Mouse (Mus musculus) retina, adult 2 months (tissue): Measurements from ENCODE around the gene Trrap.
"Not testable (repeated sequence)": the region's sequence is repeated elsewhere in the genome, so short reads cannot be mapped to it uniquely, and the experiment has no call there.

ENCODE experiments used
- DNase-seq: peaks from one replicate; pipeline ENCODE4 v3.0.0-alpha.2; 2012; ENCODE audit warnings: low read depth, low spot score

Trrap gene

DNA sequence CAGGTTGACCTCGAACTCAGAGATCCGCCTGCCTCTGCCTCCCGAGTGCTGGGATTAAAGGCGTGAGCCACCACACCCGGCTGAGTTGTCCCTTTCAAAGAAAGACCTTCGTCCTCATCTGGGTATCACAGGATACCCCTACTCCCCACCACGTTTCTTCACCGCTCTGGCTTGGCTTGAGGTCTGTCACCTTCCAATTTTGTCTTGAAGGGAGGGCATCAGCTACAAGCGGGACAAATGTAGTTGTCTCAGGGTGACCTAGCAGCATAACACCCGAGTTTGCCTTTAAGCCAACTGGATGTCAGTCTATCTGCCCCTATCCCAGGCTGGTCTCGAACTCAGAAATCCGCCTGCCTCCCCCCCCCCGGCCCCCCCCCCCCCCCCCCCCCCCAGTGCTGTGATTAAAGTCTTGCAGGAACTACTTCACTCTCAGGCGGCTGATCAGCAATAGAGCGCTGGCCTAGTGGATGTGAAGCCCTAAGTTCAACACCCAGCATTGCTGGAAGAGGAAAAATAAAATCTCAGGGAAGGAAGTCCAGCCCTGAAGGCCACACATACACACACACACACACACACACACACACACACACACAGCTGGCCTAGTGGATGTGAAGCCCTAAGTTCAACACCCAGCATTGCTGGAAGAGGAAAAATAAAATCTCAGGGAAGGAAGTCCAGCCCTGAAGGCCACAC lies at the start of gene Trrap:
TSS of gene Trrap (plus strand) at position 627 of the 693 bp plus-strand sequence.
- DNase-seq: not testable (repeated sequence)

GRCm38 (mm10) chr5:144719781-144720180 lies 47.8 kb upstream of the Trrap start:
- DNase-seq: no peak

DNA sequence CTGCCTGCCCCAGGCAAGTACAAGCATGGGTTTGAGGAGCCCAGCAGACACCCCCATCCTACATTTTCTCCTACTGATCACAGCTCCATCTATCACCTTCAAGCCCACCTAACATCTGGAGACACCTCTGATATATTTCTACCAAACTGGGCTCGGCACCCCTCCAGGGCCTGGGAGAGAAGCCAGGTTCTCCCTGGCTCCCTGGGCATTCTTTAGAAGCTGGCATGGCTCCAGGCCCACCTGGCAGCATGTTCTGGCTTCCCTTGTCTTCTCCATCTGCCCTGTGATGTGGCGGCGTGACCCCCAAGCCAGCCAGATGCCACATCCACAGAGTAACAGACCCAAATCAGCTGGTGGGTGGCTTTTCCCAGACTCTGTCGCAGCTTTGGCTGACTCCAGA lies 47.3 kb upstream of the Trrap start:
- no peak for DNase-seq

DNA sequence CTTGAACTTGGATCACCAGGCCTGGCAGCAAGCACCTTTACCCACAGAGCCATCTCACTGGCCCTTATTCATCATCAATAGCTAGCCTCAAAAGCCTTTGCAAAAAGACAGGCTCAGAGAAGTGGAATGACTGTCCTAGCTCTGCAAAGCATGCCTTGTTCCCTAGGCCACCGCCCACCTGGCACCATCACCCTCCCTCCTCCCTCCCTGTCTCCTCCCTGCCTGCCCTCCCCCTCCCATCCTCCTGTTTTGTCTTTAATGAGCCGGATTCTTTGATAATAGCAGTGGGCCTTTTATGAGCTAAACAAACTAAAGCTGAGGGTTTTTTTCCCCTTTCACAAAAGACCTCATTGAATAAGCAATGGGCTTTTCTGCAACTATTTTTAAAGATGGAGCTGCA lies 42.6 kb upstream of the Trrap start:
- no peak for DNase-seq

DNA sequence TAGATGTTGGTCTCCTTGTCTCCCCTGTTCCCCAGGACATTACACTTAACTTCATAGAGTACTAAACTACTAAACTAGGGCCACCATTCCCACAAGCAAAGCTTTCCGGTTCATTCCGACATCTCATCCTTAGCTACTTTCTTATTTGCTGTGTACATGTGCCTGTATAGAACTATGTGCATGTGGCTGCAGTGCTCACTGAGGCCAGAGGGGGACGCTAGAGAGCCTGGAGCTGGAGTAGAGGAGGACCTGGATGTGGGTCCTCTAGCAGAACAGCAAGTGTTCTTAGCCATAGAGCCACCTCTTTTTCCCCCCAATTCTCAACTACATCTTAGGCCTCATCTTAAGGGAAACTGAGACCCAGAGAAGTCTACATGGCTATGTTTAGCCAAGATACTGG lies 42.0 kb upstream of the Trrap start:
- no peak for DNase-seq

GRCm38 (mm10) chr5:144727119-144727518 lies 40.4 kb upstream of the Trrap start:
- peak; percentile 36 for DNase-seq

DNA sequence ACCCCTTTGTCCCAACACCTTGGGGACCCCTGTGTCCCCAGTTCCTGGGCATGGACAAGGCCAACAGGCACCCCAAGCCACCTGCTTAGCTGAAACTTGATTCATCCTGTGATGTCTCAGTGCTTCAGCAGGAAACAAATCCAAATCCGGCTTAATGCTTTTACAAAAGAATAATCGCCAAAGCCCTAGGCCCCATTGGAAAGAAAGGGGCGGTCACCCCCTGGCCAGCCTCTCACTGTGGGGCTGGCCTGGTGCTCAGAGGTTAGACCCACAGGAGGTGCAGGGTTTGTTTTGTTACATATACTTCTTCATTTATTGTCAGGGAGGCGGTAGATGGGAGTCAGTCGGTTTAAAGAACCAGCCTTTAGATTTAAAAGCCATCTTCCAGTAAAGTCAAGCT lies 39.3 kb upstream of the Trrap start:
- DNase-seq: peak; percentile 30

DNA sequence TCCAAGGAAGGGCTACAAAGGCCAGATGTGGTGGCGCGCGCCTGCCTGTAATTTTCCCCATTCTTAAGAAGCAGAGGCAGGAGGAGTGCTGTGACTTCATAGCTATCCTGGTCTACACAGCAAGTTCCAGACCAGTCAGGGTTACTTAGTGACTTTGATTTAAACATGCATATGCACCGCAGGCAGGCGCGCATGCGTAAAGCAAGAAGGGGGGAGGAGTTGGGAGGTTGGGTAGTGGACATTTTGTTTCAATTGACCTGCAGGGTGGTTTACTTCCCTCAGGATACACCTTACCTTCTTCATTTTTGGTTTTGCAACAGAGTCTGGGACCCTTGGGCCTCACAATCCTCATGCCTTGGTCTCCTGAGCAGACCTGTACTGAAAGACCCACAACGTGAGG lies 38.3 kb upstream of the Trrap start:
- no peak for DNase-seq

GRCm38 (mm10) chr5:144733953-144734352 lies 33.6 kb upstream of the Trrap start:
- peak; percentile 61 for DNase-seq

GRCm38 (mm10) chr5:144734949-144735348 lies 32.6 kb upstream of the Trrap start:
- DNase-seq: peak; percentile 36

DNA sequence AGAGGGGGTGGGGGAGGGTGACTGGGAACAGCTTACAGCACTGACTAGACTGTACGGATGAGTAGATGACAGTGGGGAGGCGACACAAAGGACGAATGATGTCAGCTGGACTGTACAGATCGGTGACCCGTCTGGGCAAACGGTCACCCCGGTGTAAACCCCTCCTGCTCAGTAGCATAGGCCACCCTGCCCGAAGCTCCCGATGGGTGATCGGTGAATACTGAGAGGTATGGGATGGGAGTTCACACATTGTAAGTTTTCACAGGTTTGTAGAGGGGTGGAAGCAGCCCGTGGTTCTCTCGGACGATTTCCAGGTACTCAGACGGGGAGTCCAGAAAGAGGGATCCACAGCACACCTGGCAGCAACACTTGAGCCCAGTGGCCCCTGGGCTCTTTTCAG lies 30.4 kb upstream of the Trrap start:
- DNase-seq: no peak

- no peak for DNase-seq
Measured at GRCm38 (mm10) chr5:144752432-144752831, 15.1 kb upstream of the Trrap start.

DNA sequence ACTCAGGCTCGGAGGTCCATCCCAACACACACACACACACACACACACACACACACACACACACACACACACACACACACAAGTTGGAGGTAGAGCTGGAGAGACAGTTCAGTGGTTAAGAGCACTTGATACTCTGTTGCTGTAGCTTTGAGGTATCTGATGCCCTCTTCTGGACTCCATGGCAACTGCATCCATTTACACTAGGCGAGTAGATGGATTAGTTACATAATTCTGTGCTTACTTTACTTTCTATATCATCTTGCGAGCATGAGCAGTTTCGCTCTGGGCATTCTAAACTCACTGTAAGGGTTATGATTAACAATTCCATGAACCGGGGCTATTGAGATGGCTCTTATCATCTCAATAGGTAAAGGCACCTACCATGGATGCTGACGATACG lies 14.5 kb upstream of the Trrap start:
- DNase-seq: peak; percentile 62

GRCm38 (mm10) chr5:144755191-144755590 lies 12.3 kb upstream of the Trrap start:
- no peak for DNase-seq

DNA sequence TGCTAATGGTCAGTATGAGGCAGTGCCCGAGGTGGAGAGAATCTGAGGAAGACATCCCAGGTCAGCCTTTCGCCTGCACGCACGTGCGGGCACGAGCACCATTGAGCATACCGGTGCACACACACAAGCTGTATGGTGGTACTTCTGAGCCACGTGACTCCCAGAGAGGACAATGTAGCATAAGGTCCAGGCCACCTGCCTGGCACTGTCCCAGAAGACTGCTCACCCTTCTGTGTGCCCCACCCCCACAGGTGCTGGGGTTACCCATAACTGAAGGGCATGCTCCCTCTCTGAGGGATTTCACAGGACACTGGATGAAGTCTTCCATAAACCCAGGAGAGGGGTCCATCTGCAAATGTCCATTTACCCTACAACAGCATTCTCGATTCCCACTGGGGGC lies 10.1 kb upstream of the Trrap start:
- no peak for DNase-seq

- no peak for DNase-seq
Measured at GRCm38 (mm10) chr5:144758422-144758821, 9.1 kb upstream of the Trrap start.

DNA sequence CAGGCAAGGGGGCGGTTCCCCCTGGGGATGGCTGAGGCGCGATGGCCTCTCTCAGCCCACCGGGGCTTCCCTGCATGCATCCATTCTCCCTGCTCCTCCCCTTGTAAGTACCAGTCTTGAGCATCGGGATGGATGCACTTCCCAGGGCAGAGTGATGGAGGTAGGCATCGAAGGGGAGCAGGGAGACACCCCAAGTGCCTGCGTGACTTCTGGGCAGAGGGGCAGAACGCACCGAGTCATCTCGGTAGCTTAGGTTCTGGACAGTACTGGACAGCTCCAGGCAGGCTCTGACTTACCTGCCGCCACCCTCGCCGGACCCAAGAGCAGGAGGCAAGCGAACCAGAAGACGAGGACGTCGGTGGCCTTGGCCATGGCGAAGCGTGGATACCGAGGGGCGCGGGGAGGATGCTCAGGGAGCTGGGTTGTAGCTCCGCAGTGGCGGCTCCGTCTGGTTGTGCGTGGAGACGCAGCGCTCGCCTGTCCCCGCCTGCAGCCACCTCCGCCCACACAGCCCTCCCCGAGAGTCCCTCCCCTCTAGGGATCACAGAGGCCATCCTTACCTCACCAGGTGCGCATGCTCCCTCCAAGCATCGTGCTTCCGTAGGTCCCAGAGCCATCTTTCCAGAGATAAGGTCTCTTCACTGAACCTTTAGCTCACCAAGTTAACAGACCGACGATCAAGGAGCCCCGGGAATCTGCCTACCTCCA lies 6.2 kb upstream of the Trrap start, which contains the start of gene Tmem130:
TSS of gene Tmem130 (minus strand) at position 658 of the 708 bp plus-strand sequence.
- DNase-seq: peak; percentile 61

GRCm38 (mm10) chr5:144766026-144766425 lies 1.5 kb upstream of the Trrap start:
- DNase-seq: no peak

GRCm38 (mm10) chr5:144766646-144767045 lies 886 bp upstream of the Trrap start:
- no peak for DNase-seq

DNA sequence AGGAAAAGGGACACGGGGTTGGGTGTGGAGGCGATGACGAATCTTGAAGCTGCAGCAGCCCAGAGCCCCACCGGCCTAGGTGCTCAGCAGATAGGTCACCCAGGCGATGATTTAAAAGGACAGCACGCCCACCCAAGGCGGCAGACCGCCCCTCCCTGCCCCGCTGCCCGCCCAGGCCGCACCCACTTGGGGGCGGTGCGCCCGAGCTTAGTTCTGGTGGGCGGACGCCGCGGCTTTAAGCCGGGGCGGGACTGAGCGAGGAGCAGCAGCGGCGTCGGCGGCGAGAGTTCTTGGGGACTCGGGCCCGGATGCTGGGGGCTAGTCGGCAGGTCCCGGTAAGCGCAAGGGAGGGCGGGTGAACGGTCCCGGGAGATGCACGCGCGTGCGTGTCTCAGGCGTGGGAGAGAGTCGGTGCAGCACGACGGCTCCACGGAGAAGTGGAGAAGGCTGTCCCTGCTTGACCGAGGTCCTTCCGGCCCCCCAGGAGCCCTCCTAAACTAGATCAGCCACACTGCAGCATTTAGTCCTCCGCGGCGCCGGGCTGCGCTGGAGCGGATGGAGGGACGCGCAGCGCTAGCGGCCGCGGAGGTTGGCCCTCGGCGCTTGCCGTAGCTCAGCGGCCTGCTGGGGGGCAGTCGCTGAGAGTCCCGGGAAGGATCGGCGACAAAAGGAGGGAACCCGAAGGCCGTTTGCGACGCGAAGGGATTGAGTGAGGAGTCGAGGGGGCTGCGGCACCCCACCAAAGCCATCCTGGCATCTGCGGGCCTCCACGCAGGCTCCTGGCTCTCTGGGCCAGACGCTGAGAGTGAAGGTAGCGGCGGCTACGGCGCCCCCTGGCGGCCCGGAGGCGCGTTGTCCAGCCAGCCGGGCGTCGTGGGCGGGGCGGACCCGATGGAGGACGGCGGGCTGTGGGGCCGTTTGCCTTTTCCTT lies 644 bp downstream of the Trrap start:
- DNase-seq: peak; percentile 88

GRCm38 (mm10) chr5:144769067-144769482 lies 1.5 kb downstream of the Trrap start:
- no peak for DNase-seq

DNA sequence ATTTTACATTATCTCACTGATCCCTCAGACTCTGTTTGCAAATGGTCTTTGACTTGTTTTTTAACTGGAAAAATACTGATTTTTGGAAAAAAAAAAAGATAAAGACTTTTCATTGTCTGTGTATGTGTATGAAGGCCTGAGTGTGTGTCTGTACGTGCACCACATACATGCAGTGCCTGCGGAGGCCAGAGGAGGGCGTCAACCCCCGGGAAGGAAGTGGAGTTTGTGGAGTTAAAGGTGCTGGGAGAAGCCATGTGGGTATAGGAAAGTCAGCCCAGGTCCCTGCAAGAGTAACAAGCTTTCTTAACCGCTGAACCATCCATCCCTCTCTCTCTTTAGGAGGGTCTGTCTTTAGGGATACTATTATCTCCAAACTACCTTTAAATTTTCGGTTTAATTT lies 5.7 kb downstream of the Trrap start:
- DNase-seq: no peak
